Mouse (Mus musculus) liver, embryonic 13.5 days (tissue): Measurements from ENCODE around the gene Tle6. TPM values are rescaled to one million over a fixed set of nuclear protein-coding genes. Genes with fewer than 3 reads are reported as not detected.
A peak's percentile ranks its signal among the peaks of the same experiment; 100 is the strongest.
"Not testable (repeated sequence)": the region's sequence is repeated elsewhere in the genome, so short reads cannot be mapped to it uniquely, and the experiment has no call there.

Experiments
- ATAC-seq: fragments of 200-750 bp; cut with Nextera tagmentation; 2 replicates; pipeline ENCODE4 v1.8.0; 2017; ENCODE audit warnings: low read depth, mild to moderate bottlenecking, moderate number of reproducible peaks, moderate library complexity
- DNase-seq: peaks from one replicate; pipeline ENCODE4 v3.0.0; 2022
- H3K27ac ChIP-seq: fragments of 300-500 bp; sonication (generic); 2 replicates; pipeline ENCODE4 v1.5.1; 2015; ENCODE audit warnings: moderate library complexity, mild to moderate bottlenecking, inconsistent platforms
- H3K27me3 ChIP-seq: fragments of 300-500 bp; sonication (generic); 2 replicates; pipeline ENCODE4 v1.6.1; 2015; ENCODE audit warnings: mild to moderate bottlenecking, inconsistent platforms
- H3K36me3 ChIP-seq: fragments of 300-500 bp; sonication (generic); 2 replicates; pipeline ENCODE4 v1.6.1; 2015; ENCODE audit warnings: mild to moderate bottlenecking, inconsistent platforms
- H3K4me1 ChIP-seq: fragments of 300-500 bp; sonication (generic); replicated peaks from 2 replicates; pipeline ENCODE4 v1.6.1; 2015; ENCODE audit warnings: inconsistent platforms
- H3K4me2 ChIP-seq: fragments of 300-500 bp; sonication (generic); 2 replicates; pipeline ENCODE4 v1.6.1; 2015; ENCODE audit warnings: inconsistent platforms, mild to moderate bottlenecking, moderate library complexity
- H3K4me3 ChIP-seq: fragments of 300-500 bp; sonication (generic); replicated peaks from 2 replicates; pipeline ENCODE4 v1.5.1; 2015; ENCODE audit warnings: mild to moderate bottlenecking, inconsistent platforms
- H3K9ac ChIP-seq: fragments of 300-500 bp; sonication (generic); 2 replicates; pipeline ENCODE4 v1.6.1; 2015; ENCODE audit warnings: mild to moderate bottlenecking, inconsistent platforms
- H3K9me3 ChIP-seq: fragments of 300-500 bp; sonication (generic); replicated peaks from 2 replicates; pipeline ENCODE4 v1.6.1; 2016; ENCODE audit warnings: inconsistent platforms
- WGBS: fragments of 180-500 bp; shearing (Covaris S2); methylation state at CpG from one replicate; pipeline ENCODE4 v1.1.7; 2015; ENCODE audit not compliant: insufficient replicate concordance; 5-methylcytosine and 5-hydroxymethylcytosine counted together
- polyA plus RNA-seq: library from polyadenylated mRNA; unstranded; fragments of >200 nt; fragmentation: Nextera tagmentation; extraction: Ambion mirVana; gene quantifications from 2 replicates; pipeline ENCODE4 v1.2.1, GENCODE M21; 2015

Tle6 gene
- polyA plus RNA-seq = 7.3 and 7.6 TPM in 2 replicates

- H3K4me3 ChIP-seq = peak within 1 kb of the TSS; percentile 42
- peak within 1 kb of the TSS; percentile 73 for H3K4me2 ChIP-seq
- H3K9ac ChIP-seq = peak within 1 kb of the TSS; percentile 40
- peak; percentile 92 for DNase-seq
- no peaks in the 10 kb centered on the region for H3K9me3 ChIP-seq
- H3K36me3 ChIP-seq = no peaks in the 10 kb centered on the region
- peak within 1 kb of the TSS; percentile 39 for H3K27ac ChIP-seq
- H3K4me1 ChIP-seq = peaks cover 92% of the 10 kb centered on the region
- peak; percentile 85 for ATAC-seq
- under 1% methylated on average over 28 of the region's 28 CpGs for WGBS
- peaks cover 37% of the 10 kb centered on the region for H3K27me3 ChIP-seq
Observed at GRCm38 (mm10) chr10:81600738-81601203, at the start of gene Tle6. Gene Tle6, minus strand, starts transcription at chr10:81601073.

DNA sequence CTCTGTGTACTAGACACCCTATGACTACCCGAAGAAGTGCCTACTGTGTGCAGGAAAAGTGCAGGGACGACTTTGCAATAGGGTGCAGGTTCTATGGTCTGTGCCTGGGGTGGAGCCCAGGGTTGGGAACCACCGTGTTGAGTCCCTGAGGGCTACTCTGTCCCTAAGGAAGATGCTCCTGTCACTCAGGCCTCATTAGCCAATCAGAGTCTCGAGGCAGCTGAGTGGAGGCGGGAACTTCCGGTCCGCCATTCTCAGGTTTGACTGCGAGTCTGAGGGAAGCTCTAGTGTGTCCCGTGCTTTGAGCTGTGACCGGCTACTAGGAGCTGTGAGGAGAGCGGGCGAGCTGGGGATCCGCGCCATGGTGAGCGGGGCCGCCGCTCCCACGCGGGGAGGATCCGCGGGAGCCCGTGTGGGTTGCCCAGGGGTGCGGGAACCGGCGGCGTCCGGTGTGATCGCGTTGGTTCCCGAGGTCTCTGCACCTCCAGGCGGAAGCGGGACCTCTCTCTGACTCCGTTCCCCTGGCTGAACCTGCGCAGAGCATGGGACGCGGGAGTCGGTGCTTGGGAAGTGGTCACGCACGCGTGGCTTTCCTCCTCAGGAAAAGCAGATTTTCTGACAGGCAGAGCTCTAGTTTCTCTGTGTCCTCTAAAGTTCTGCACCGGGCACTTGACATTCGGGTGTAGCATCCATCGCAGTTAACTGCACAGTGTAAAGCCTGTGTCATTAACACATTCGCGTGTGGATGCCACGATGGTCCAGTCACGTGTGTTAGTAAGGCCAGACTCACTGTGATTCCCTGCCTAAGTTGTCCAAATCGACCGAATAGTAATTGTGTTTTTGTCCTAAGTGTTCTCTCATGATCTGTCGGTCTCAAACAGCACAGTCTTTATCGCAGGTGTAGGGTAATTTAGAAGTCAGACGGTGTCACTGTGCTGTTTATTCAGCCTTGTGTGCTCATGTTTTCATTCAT, 48.2 kb upstream of the Tle6 start, which contains the start of gene Gm10778:
TSS of gene Gm10778 (plus strand) at position 257 of the 973 bp plus-strand sequence.
- H3K27me3 ChIP-seq, H3K9me3 ChIP-seq: not testable (repeated sequence)
- Histone ChIP-seq H3K4me1 (peaks cover 29% of the 10 kb centered on the region), H3K36me3 (peaks cover 13% of the 10 kb centered on the region), H3K4me3 (peak within 1 kb of the TSS; percentile 67), H3K9ac (peak within 1 kb of the TSS; percentile 79), H3K27ac (peak within 1 kb of the TSS; percentile 72), H3K4me2 (peak within 1 kb of the TSS; percentile 76)
- WGBS = 2% methylated on average over 29 of the region's 52 CpGs
- ATAC-seq (peak; percentile 96), DNase-seq (peak; percentile 88)

DNA sequence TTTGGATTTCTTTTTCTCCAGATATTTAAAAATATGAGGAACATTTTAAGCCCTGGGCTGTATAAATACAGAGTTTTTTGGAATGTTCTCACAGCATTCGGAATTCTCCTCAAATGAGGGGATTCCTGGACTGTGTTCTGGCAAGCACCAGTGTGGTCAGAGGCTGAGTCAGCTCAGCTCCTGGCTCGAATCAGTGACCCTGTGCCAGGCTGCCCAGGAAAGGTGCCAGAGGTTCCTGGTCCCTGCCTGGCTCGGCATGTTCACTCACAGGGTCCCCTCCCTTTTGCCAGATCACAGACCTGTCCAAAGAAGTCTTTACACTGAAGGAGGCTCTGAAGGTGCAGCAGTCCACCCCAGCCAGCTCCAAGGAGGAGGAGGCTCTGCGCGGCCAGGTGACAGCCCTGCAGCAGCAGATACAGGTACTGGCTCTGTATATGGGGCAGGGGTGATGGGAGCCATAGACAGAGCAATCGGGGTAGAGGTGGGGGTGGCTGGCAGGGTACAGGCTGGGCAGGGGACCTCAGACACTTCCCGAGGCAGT, 45.2 kb upstream of the Tle6 start:
- Histone ChIP-seq H3K36me3 (no peaks in the 10 kb centered on the region), H3K4me1 (peaks cover 52% of the 10 kb centered on the region), H3K9ac (no peak overlapping the region), H3K9me3 (no peaks in the 10 kb centered on the region), H3K27ac (no peak overlapping the region), H3K27me3 (no peaks in the 10 kb centered on the region), H3K4me3 (no peak overlapping the region), H3K4me2 (no peak overlapping the region)
- DNase-seq (no peak), ATAC-seq (no peak)
- WGBS = 65% methylated on average over 7 of the region's 7 CpGs

GRCm38 (mm10) chr10:81645391-81645790, 44.5 kb upstream of the Tle6 start:
- Histone ChIP-seq H3K9me3 (no peaks in the 10 kb centered on the region), H3K4me2 (no peak overlapping the region), H3K27me3 (no peaks in the 10 kb centered on the region), H3K9ac (no peak overlapping the region), H3K4me3 (no peak overlapping the region), H3K27ac (no peak overlapping the region), H3K4me1 (peaks cover 45% of the 10 kb centered on the region), H3K36me3 (no peaks in the 10 kb centered on the region)
- ATAC-seq = no peak
- WGBS = 81% methylated on average over 4 of the region's 4 CpGs
- DNase-seq = no peak

GRCm38 (mm10) chr10:81644716-81645115, 43.8 kb upstream of the Tle6 start:
- WGBS = 83% methylated on average over 18 of the region's 18 CpGs

DNA sequence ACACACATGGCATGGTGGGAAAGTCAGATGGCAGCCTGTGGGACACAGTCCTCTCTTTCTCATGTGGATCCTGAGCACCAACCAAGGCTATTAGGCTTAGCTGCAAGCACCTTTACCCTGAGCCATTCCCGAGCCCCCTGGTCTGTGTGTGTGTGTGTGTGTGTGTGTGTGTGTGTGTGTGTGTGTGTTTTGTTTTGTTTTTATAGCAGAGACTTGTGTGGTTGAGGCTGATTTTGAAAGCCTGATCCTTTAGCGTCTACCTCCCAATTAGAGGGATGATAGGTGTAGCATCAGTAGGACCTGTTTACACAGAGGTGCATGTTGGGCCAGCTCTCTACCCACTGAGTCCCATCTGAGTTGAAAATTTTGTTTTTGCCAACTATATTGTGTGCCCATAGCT, 43.3 kb upstream of the Tle6 start:
- Histone ChIP-seq H3K4me2 (peak overlapping the region; percentile 97), H3K9me3 (no peaks in the 10 kb centered on the region), H3K9ac (peak overlapping the region; percentile 91), H3K4me3 (peak overlapping the region; percentile 79), H3K27ac (peak overlapping the region; percentile 90; the same call in 1 of the 2 replicates), H3K27me3 (no peaks in the 10 kb centered on the region), H3K36me3 (no peaks in the 10 kb centered on the region), H3K4me1 (peaks cover 36% of the 10 kb centered on the region)
- DNase-seq (no peak), ATAC-seq (no peak)
- WGBS = 49% methylated on average over 2 of the region's 2 CpGs

More at GRCm38 (mm10) chr10:81644716-81645115, 43.8 kb upstream of the Tle6 start:
- no peak overlapping the region for H3K4me3 ChIP-seq
- DNase-seq = no peak
- H3K36me3 ChIP-seq = no peaks in the 10 kb centered on the region
- peak overlapping the region; percentile 91; the same call in 1 of the 2 replicates for H3K9ac ChIP-seq
- H3K4me2 ChIP-seq = peak overlapping the region; percentile 97
- no peaks in the 10 kb centered on the region for H3K9me3 ChIP-seq
- H3K4me1 ChIP-seq = peaks cover 39% of the 10 kb centered on the region
- no peaks in the 10 kb centered on the region for H3K27me3 ChIP-seq
- H3K27ac ChIP-seq = no peak overlapping the region
- ATAC-seq = no peak

- H3K4me2 ChIP-seq = peak overlapping the region; percentile 97
- H3K36me3 ChIP-seq = no peaks in the 10 kb centered on the region
- H3K27me3 ChIP-seq = no peaks in the 10 kb centered on the region; the same call in 1 of the 2 replicates
- H3K4me1 ChIP-seq = peaks cover 34% of the 10 kb centered on the region
- under 1% methylated on average over 74 of the region's 75 CpGs for WGBS
- peak; percentile 88 for ATAC-seq
- H3K9me3 ChIP-seq = no peaks in the 10 kb centered on the region
- peak; percentile 91 for DNase-seq
- H3K9ac ChIP-seq = peak overlapping the region; percentile 91
- peak overlapping the region; percentile 90 for H3K27ac ChIP-seq
- H3K4me3 ChIP-seq = peak overlapping the region; percentile 79
Observed at GRCm38 (mm10) chr10:81643449-81644055, 42.7 kb upstream of the Tle6 start.

- H3K9me3 ChIP-seq = no peaks in the 10 kb centered on the region
- H3K4me3 ChIP-seq = peak overlapping the region; percentile 79
- H3K4me1 ChIP-seq = peaks cover 31% of the 10 kb centered on the region
- no peak for DNase-seq
- 20% methylated on average over 24 of the region's 24 CpGs for WGBS
- peak overlapping the region; percentile 91 for H3K9ac ChIP-seq
- peak; percentile 41 for ATAC-seq
- H3K36me3 ChIP-seq = no peaks in the 10 kb centered on the region
- peaks cover 4% of the 10 kb centered on the region; the same call in 1 of the 2 replicates for H3K27me3 ChIP-seq
- peak overlapping the region; percentile 90 for H3K27ac ChIP-seq
- peak overlapping the region; percentile 97 for H3K4me2 ChIP-seq
Observed at GRCm38 (mm10) chr10:81642648-81643448, 42.0 kb upstream of the Tle6 start.

- Histone ChIP-seq H3K27me3 (peaks cover 4% of the 10 kb centered on the region; the same call in 1 of the 2 replicates), H3K27ac (no peak overlapping the region), H3K36me3 (no peaks in the 10 kb centered on the region), H3K9me3 (no peaks in the 10 kb centered on the region), H3K4me2 (peak overlapping the region; percentile 97), H3K4me3 (peak overlapping the region; percentile 79), H3K9ac (peak overlapping the region; percentile 91), H3K4me1 (peaks cover 31% of the 10 kb centered on the region)
- no peak for DNase-seq
- ATAC-seq = no peak
- 77% methylated on average over 8 of the region's 8 CpGs for WGBS
Observed at GRCm38 (mm10) chr10:81641978-81642647, 41.2 kb upstream of the Tle6 start.

DNA sequence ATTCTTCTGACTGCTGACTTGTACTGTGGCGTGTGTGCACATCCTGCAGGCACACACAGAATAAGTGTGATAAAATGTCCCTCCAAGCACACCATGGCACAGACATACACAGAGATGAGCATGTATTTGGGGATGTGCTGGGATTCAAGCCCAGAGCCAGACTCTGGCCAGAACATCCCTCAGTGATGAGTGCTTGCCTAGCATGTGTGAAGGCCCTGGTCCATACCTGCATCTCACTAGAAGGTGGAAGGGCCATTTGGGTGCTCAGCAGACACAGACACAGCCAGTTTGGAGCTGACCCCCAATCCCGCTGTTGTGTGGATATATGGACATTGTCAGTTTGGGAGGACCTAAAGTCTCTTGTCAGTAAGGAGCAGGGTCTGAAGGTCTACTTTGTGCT, 40.7 kb upstream of the Tle6 start:
- peaks cover 32% of the 10 kb centered on the region for H3K4me1 ChIP-seq
- H3K4me2 ChIP-seq = 0 out of 2 replicates have a peak overlapping the region, but pooled peaks have one; percentile 97
- H3K27me3 ChIP-seq = peaks cover 8% of the 10 kb centered on the region; the same call in 1 of the 2 replicates
- H3K4me3 ChIP-seq = no peak overlapping the region
- ATAC-seq (no peak), DNase-seq (no peak)
- no peaks in the 10 kb centered on the region for H3K36me3 ChIP-seq
- H3K27ac ChIP-seq = no peak overlapping the region
- no peak overlapping the region for H3K9ac ChIP-seq
- H3K9me3 ChIP-seq = no peaks in the 10 kb centered on the region
- 73% methylated on average over 2 of the region's 2 CpGs for WGBS
